Mouse (Mus musculus): Measurements from ENCODE around the gene Ikzf2. TPM values are rescaled to one million over a fixed set of nuclear protein-coding genes. Genes with fewer than 3 reads are reported as not detected.
A peak's percentile ranks its signal among the peaks of the same experiment; 100 is the strongest.

Gene Ikzf2
- polyA plus RNA-seq, 1 experiment from 2014 or later, result 6.3 TPM

DNA sequence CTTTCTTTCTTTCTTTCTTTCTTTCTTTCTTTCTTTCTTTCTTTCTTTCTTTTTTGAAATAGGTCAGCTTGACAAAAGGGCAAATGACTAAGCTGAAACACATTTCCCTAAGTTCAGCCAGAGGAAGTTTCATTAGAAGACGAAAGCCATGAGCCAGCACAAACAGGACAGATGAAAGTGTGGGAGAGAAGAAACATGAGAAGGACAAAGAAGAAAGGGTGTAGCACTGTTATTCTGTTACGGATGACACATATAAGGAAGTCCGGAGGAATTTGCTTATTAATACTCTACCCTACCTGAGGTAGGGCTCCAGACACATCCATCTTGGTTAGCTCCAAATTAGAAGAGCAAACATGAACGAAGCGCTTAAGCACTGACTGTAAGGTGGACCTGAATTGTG lies 31.7 kb downstream of the Ikzf2 start:
- H3K9me3 ChIP-seq (replicated peaks; ENCODE audit: control insufficient read depth, low read length), result no peaks in the 10 kb centered on the region
- H3K9ac ChIP-seq (ENCODE audit: low read length), result no peak overlapping the region
- no peaks in the 10 kb centered on the region for H3K27me3 ChIP-seq (ENCODE audit: control insufficient read depth, insufficient read depth, low read length)
- no peak overlapping the region for H3K4me3 ChIP-seq (replicated peaks; ENCODE audit: low read length)
- H3K36me3 ChIP-seq (ENCODE audit: control insufficient read depth, insufficient read depth, low read length), result no peaks in the 10 kb centered on the region
- H3K4me1 ChIP-seq (ENCODE audit: control insufficient read depth, insufficient read depth, low read length), result 0 out of 2 replicates have a peak, but pooled peaks cover 4% of the 10 kb centered on the region
- peak overlapping the region; percentile 18; the same call in 1 of the 2 replicates for H3K27ac ChIP-seq (ENCODE audit: low read length)
- ATAC-seq (ENCODE audit: insufficient read depth, low FRiP score), result no peak
- no peak overlapping the region for H3K4me2 ChIP-seq (ENCODE audit: low read depth, low read length)
- 55% methylated on average over 5 of the region's 5 CpGs for WGBS

- Histone ChIP-seq H3K4me1 (ENCODE audit: control insufficient read depth, insufficient read depth, low read length) (0 out of 2 replicates have a peak, but pooled peaks cover 4% of the 10 kb centered on the region), H3K27me3 (ENCODE audit: control insufficient read depth, insufficient read depth, low read length) (no peaks in the 10 kb centered on the region), H3K9me3 (replicated peaks; ENCODE audit: control insufficient read depth, low read length) (no peaks in the 10 kb centered on the region), H3K4me3 (replicated peaks; ENCODE audit: low read length) (no peak overlapping the region), H3K36me3 (ENCODE audit: control insufficient read depth, insufficient read depth, low read length) (no peaks in the 10 kb centered on the region), H3K4me2 (ENCODE audit: low read depth, low read length) (no peak overlapping the region), H3K9ac (ENCODE audit: low read length) (no peak overlapping the region), H3K27ac (ENCODE audit: low read length) (peak overlapping the region; percentile 23; the same call in 1 of the 2 replicates)
- WGBS, result 22% methylated on average over 1 of the region's 1 CpGs
- no peak for ATAC-seq (ENCODE audit: insufficient read depth, low FRiP score)
These were observed 32.1 kb downstream of the Ikzf2 start for GRCm38 (mm10) chr1:69654955-69655354.

GRCm38 (mm10) chr1:69653419-69653818 lies 33.6 kb downstream of the Ikzf2 start:
- H3K4me2 ChIP-seq (ENCODE audit: low read depth, low read length), result no peak overlapping the region
- H3K9me3 ChIP-seq (replicated peaks; ENCODE audit: control insufficient read depth, low read length), result no peaks in the 10 kb centered on the region
- no peak for ATAC-seq (ENCODE audit: insufficient read depth, low FRiP score)
- H3K27ac ChIP-seq (ENCODE audit: low read length), result no peak overlapping the region
- H3K4me1 ChIP-seq (ENCODE audit: control insufficient read depth, insufficient read depth, low read length), result 0 out of 2 replicates have a peak, but pooled peaks cover 4% of the 10 kb centered on the region
- no peak overlapping the region for H3K4me3 ChIP-seq (replicated peaks; ENCODE audit: low read length)
- WGBS, result 64% methylated on average over 2 of the region's 2 CpGs
- no peaks in the 10 kb centered on the region for H3K27me3 ChIP-seq (ENCODE audit: control insufficient read depth, insufficient read depth, low read length)
- H3K36me3 ChIP-seq (ENCODE audit: control insufficient read depth, insufficient read depth, low read length), result no peaks in the 10 kb centered on the region
- no peak overlapping the region for H3K9ac ChIP-seq (ENCODE audit: low read length)

DNA sequence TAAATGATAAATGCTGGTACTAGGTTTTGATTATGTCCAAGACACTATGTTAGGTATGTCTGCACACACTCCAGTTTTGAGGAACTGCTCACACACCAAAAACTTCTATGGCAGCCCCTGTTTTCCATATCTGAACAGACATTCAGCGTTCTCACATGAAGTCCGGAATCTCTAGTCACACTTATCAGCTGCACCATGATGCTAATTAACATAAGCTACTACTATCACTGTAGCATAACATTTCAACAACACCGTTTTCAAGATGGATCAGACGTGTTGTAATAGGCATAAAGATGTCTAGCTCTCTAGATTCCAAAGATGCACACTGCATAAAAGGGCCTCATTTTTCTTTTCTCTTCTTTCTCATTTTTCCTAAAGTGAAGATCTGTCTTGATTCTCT lies 43.9 kb downstream of the Ikzf2 start:
- Histone ChIP-seq H3K4me2 (ENCODE audit: low read depth, low read length) (no peak overlapping the region), H3K4me1 (ENCODE audit: control insufficient read depth, insufficient read depth, low read length) (peaks cover 4% of the 10 kb centered on the region; the same call in 1 of the 2 replicates), H3K36me3 (ENCODE audit: control insufficient read depth, insufficient read depth, low read length) (no peaks in the 10 kb centered on the region), H3K27ac (ENCODE audit: low read length) (no peak overlapping the region), H3K9me3 (replicated peaks; ENCODE audit: control insufficient read depth, low read length) (no peaks in the 10 kb centered on the region), H3K27me3 (ENCODE audit: control insufficient read depth, insufficient read depth, low read length) (no peaks in the 10 kb centered on the region), H3K9ac (ENCODE audit: low read length) (no peak overlapping the region), H3K4me3 (replicated peaks; ENCODE audit: low read length) (no peak overlapping the region)
- no peak for ATAC-seq (ENCODE audit: insufficient read depth, low FRiP score)
- WGBS, result 86% methylated on average over 4 of the region's 4 CpGs

- Histone ChIP-seq H3K27ac (ENCODE audit: low read length) (no peak overlapping the region), H3K4me3 (replicated peaks; ENCODE audit: low read length) (no peak overlapping the region), H3K4me1 (ENCODE audit: control insufficient read depth, insufficient read depth, low read length) (peaks cover 9% of the 10 kb centered on the region; the same call in 1 of the 2 replicates), H3K9me3 (replicated peaks; ENCODE audit: control insufficient read depth, low read length) (no peaks in the 10 kb centered on the region), H3K36me3 (ENCODE audit: control insufficient read depth, insufficient read depth, low read length) (no peaks in the 10 kb centered on the region), H3K27me3 (ENCODE audit: control insufficient read depth, insufficient read depth, low read length) (no peaks in the 10 kb centered on the region), H3K4me2 (ENCODE audit: low read depth, low read length) (no peak overlapping the region), H3K9ac (ENCODE audit: low read length) (no peak overlapping the region)
- 76% methylated on average over 6 of the region's 6 CpGs for WGBS
- no peak for ATAC-seq (ENCODE audit: insufficient read depth, low FRiP score)
These were observed 45.1 kb downstream of the Ikzf2 start for GRCm38 (mm10) chr1:69641986-69642385.

DNA sequence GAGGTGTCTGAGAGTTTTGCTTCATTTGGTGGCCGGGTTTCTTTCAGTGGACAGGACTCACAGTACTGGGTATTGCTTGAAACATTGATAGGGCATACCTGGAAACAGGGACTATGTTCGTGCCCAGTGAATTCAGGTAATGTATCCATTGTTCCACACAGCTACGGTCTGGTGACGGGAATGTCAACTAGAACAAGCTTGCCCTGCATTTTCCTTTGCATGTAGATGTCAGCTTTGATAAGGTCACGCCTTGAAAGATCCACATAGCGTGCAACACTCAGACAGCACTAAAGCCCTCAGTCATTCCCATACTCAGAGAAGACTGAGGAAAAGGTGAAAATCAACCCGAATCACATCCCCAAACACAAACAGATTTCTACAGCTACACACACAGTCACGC lies 48.7 kb downstream of the Ikzf2 start:
- 0 out of 2 replicates have a peak overlapping the region, but pooled peaks have one; percentile 10 for H3K4me2 ChIP-seq (ENCODE audit: low read depth, low read length)

DNA sequence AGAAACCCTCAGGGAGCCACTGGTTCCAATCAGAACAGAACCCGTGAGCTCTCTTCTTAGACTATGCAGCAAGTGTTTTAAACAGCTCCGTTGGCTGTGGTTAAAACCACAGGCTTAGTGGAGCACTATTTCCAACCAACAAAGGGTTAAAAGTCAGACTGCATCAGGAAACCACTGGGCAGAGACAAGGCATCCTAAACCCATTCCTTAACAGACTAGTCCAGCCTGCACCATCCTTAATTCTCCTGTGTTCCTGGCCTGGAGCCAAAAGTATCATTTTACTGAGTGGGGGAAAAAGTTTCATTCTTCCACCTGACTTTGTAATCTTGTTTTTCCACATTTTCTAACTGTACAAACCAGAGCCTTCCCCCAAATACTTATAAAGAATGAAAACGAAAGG lies 49.1 kb downstream of the Ikzf2 start:
- WGBS, result 58% methylated on average over 3 of the region's 3 CpGs
- Histone ChIP-seq H3K4me1 (ENCODE audit: control insufficient read depth, insufficient read depth, low read length) (peaks cover 9% of the 10 kb centered on the region; the same call in 1 of the 2 replicates), H3K27me3 (ENCODE audit: control insufficient read depth, insufficient read depth, low read length) (no peaks in the 10 kb centered on the region), H3K9me3 (replicated peaks; ENCODE audit: control insufficient read depth, low read length) (no peaks in the 10 kb centered on the region), H3K9ac (ENCODE audit: low read length) (no peak overlapping the region), H3K27ac (ENCODE audit: low read length) (no peak overlapping the region), H3K4me2 (ENCODE audit: low read depth, low read length) (0 out of 2 replicates have a peak overlapping the region, but pooled peaks have one; percentile 10), H3K4me3 (replicated peaks; ENCODE audit: low read length) (no peak overlapping the region), H3K36me3 (ENCODE audit: control insufficient read depth, insufficient read depth, low read length) (no peaks in the 10 kb centered on the region)
- no peak for ATAC-seq (ENCODE audit: insufficient read depth, low FRiP score)

More for the DNA sequence above, 48.7 kb downstream of the Ikzf2 start:
- Histone ChIP-seq H3K9ac (ENCODE audit: low read length) (no peak overlapping the region), H3K4me3 (replicated peaks; ENCODE audit: low read length) (no peak overlapping the region), H3K9me3 (replicated peaks; ENCODE audit: control insufficient read depth, low read length) (no peaks in the 10 kb centered on the region), H3K36me3 (ENCODE audit: control insufficient read depth, insufficient read depth, low read length) (no peaks in the 10 kb centered on the region), H3K27me3 (ENCODE audit: control insufficient read depth, insufficient read depth, low read length) (no peaks in the 10 kb centered on the region), H3K27ac (ENCODE audit: low read length) (no peak overlapping the region), H3K4me1 (ENCODE audit: control insufficient read depth, insufficient read depth, low read length) (peaks cover 9% of the 10 kb centered on the region; the same call in 1 of the 2 replicates)
- no peak for ATAC-seq (ENCODE audit: insufficient read depth, low FRiP score)
- 61% methylated on average over 8 of the region's 8 CpGs for WGBS

- no peak overlapping the region for H3K4me2 ChIP-seq (ENCODE audit: low read depth, low read length)
- WGBS, result 81% methylated on average over 2 of the region's 2 CpGs
- no peaks in the 10 kb centered on the region for H3K9me3 ChIP-seq (replicated peaks; ENCODE audit: control insufficient read depth, low read length)
- H3K9ac ChIP-seq (ENCODE audit: low read length), result no peak overlapping the region
- peaks cover 9% of the 10 kb centered on the region; the same call in 1 of the 2 replicates for H3K4me1 ChIP-seq (ENCODE audit: control insufficient read depth, insufficient read depth, low read length)
- no peak for ATAC-seq (ENCODE audit: insufficient read depth, low FRiP score)
- no peaks in the 10 kb centered on the region for H3K36me3 ChIP-seq (ENCODE audit: control insufficient read depth, insufficient read depth, low read length)
- no peaks in the 10 kb centered on the region for H3K27me3 ChIP-seq (ENCODE audit: control insufficient read depth, insufficient read depth, low read length)
- H3K4me3 ChIP-seq (replicated peaks; ENCODE audit: low read length), result no peak overlapping the region
- no peak overlapping the region for H3K27ac ChIP-seq (ENCODE audit: low read length)
These were observed 52.8 kb downstream of the Ikzf2 start for GRCm38 (mm10) chr1:69634259-69634658.

DNA sequence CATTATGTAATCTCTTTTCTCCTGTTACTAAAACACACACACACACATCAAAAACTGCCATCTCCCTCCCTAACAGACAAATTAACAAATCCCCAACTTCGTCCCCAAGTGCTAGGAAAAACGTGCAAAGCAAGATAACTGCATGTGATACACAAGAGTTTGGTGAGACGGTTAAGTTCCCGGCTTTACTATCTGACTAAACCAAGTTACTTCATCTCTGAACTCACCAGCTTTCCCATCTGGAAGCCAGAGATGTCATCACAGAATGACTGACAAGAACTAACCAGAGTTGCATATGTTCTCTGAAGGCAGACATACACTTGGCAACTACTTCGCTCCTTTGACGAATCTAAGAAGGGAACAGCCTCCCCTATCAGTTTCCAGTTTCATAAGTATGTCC lies 56.5 kb downstream of the Ikzf2 start:
- Histone ChIP-seq H3K36me3 (ENCODE audit: control insufficient read depth, insufficient read depth, low read length) (no peaks in the 10 kb centered on the region), H3K27me3 (ENCODE audit: control insufficient read depth, insufficient read depth, low read length) (no peaks in the 10 kb centered on the region), H3K9ac (ENCODE audit: low read length) (no peak overlapping the region), H3K4me1 (ENCODE audit: control insufficient read depth, insufficient read depth, low read length) (no peaks in the 10 kb centered on the region), H3K4me3 (replicated peaks; ENCODE audit: low read length) (no peak overlapping the region), H3K4me2 (ENCODE audit: low read depth, low read length) (no peak overlapping the region), H3K9me3 (replicated peaks; ENCODE audit: control insufficient read depth, low read length) (no peaks in the 10 kb centered on the region), H3K27ac (ENCODE audit: low read length) (no peak overlapping the region)
- WGBS, result 69% methylated on average over 6 of the region's 6 CpGs
- ATAC-seq (ENCODE audit: insufficient read depth, low FRiP score), result no peak

Data from stomach, embryonic 16.5 days (tissue).